17 mouse cellular contexts compared by ENCODE assay signal in the genomic region with DNA sequence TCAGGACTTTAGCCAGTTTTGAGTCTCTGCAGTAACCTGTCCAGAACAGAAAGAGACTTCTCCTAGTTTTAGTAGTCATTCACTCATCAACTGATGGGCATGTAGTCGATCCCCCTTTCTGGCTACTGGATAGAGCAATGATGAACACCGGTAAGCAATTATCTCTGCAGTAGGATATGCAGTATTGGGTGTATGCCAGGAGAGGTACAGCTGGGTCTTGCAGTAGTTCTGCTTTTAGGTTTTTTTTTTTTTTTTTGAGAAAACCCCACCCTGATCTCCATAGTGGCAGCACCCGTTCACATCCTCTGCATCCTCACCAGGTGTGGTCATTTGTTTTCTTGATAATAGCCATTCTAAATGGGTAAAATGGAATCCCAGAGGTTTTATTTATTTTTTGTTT.
"Had no signal": no experiment of that assay in that cellular context is flagged by ENCODE, and none has a peak within 500 bp of the region (broad histone marks: within the 10 kb centered on the region; RNA-seq: fewer than 3 reads in every experiment).

No protein-coding gene starts in this region.

- H3K27me3 ChIP-seq: midbrain, embryonic 13.5 days; midbrain, embryonic 15.5 days; neural tube, embryonic 12.5 days; stomach, embryonic 15.5 days had no signal

- H3K9ac ChIP-seq: lung, embryonic 14.5 days; midbrain, embryonic 13.5 days; midbrain, embryonic 15.5 days; neural tube, embryonic 12.5 days; stomach, embryonic 15.5 days had no signal

- H3K9me3 ChIP-seq: midbrain, embryonic 13.5 days; midbrain, embryonic 15.5 days; neural tube, embryonic 12.5 days; stomach, embryonic 15.5 days had no signal

- DNase-seq: lung, adult 18-20 months; lung, embryonic 14.5 days; lung, postnatal 10 days; lung, postnatal 4 days; right cerebral cortex, postnatal 25 days; right cerebral cortex, postnatal 4 days; spleen, adult 18-20 months; thymus, adult 2 months; thymus, postnatal 25 days; thymus, postnatal 4 days had no signal

- H3K27ac ChIP-seq: midbrain, embryonic 13.5 days; midbrain, embryonic 15.5 days; neural tube, embryonic 12.5 days; stomach, embryonic 15.5 days; stomach, postnatal 0 days had no signal

- H3K4me3 ChIP-seq: megakaryocyte, embryonic 14.5 days; midbrain, embryonic 13.5 days; midbrain, embryonic 15.5 days; neural tube, embryonic 12.5 days; stomach, embryonic 15.5 days had no signal

- H3K4me2 ChIP-seq: lung, embryonic 14.5 days; midbrain, embryonic 11.5 days; midbrain, embryonic 13.5 days; midbrain, embryonic 15.5 days; neural tube, embryonic 12.5 days; stomach, embryonic 15.5 days had no signal

- ATAC-seq: midbrain, embryonic 13.5 days; midbrain, embryonic 15.5 days had no signal

- H3K36me3 ChIP-seq: midbrain, embryonic 13.5 days; midbrain, embryonic 15.5 days; neural tube, embryonic 12.5 days; stomach, embryonic 15.5 days had no signal

- H3K4me1 ChIP-seq: midbrain, embryonic 13.5 days; midbrain, embryonic 15.5 days; neural tube, embryonic 12.5 days; stomach, embryonic 15.5 days had no signal
